Mouse (Mus musculus): ENCODE data around the gene Sertad3. TPM values are rescaled to one million over a fixed set of nuclear protein-coding genes. Genes with fewer than 3 reads are reported as not detected.

Sertad3 gene
- total and polyA plus RNA-seq, 2 experiments from 2014 or later: 4.9 to 5.5 TPM

DNA sequence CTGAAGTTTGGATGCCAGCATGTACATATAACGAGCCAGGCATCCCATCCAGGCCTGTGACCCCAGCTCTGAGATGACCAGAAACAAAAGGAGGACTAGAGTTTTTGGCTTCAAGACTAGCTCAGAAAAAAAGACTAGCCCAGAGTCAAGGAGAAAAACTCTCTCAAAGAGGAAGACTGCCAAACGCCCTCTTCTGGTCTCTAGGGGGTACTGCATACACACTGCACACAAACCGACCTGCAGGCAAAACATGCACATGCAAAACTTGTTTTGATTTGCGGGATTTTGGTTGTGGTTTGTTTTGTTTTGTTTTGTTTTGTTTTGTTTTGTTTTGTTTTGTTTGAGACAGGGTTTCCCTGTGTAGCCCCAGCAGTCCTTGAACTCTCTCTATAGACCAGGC, 33.6 kb upstream of the Sertad3 start:
- H3K36me3 ChIP-seq (ENCODE audit: insufficient read depth): peaks cover 12% of the 10 kb centered on the region
- ATAC-seq (no peak), DNase-seq (no peak)
- H3K4me3 ChIP-seq (ENCODE audit: low read depth, low read length): no peak overlapping the region
- H3K27me3 ChIP-seq (ENCODE audit: insufficient read depth, low read length): no peaks in the 10 kb centered on the region
- H3K9me3 ChIP-seq (ENCODE audit: low read length): no peaks in the 10 kb centered on the region
- 80% methylated on average over 4 of the region's 4 CpGs for WGBS
- H3K4me2 ChIP-seq (ENCODE audit: low read depth): no peak overlapping the region
- no peak overlapping the region for H3K27ac ChIP-seq (ENCODE audit: low read depth, low read length)
- no peaks in the 10 kb centered on the region for H3K4me1 ChIP-seq (ENCODE audit: insufficient read depth)
- TF ChIP-seq CTCF (IDR thresholded peaks at IDR 0.05; ENCODE audit: low read depth): peak; percentile 48
- no peak overlapping the region for H3K9ac ChIP-seq

DNA sequence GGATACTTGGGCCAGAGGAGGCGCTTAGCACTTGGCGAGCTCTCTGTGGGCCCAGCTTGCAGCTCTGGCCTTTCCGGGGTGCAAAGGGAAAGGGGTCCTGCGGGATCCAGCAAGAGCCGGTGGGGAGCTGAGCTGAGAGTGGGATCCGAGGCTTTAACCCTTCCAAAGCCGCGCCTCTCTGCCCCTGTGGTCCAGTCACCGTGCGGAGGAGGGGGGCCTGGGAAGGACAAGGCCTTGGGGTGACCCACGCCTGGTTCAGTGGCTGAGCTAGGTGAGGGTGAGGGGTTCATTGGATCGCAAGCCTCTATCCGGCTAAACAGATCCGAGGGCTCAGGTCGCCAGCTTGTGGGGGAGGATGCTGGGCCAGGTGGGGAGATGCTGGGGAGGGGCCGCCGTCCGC, 27.5 kb upstream of the Sertad3 start:
- H3K9me3 ChIP-seq (ENCODE audit: low read length): no peaks in the 10 kb centered on the region
- ATAC-seq (no peak), DNase-seq (no peak)
- no peaks in the 10 kb centered on the region for H3K4me1 ChIP-seq (ENCODE audit: insufficient read depth)
- H3K27ac ChIP-seq (ENCODE audit: low read depth, low read length): peak overlapping the region; percentile 75
- no peaks in the 10 kb centered on the region for H3K27me3 ChIP-seq (ENCODE audit: insufficient read depth, low read length)
- WGBS: 2% methylated on average over 17 of the region's 18 CpGs
- H3K36me3 ChIP-seq (ENCODE audit: insufficient read depth): peaks cover 4% of the 10 kb centered on the region
- H3K4me3 ChIP-seq (ENCODE audit: low read depth, low read length): peak overlapping the region; percentile 63
- peak overlapping the region; percentile 83 for H3K4me2 ChIP-seq (ENCODE audit: low read depth)
- no peak for TF ChIP-seq CTCF (IDR thresholded peaks at IDR 0.05; ENCODE audit: low read depth)
- H3K9ac ChIP-seq: peak overlapping the region; percentile 76

DNA sequence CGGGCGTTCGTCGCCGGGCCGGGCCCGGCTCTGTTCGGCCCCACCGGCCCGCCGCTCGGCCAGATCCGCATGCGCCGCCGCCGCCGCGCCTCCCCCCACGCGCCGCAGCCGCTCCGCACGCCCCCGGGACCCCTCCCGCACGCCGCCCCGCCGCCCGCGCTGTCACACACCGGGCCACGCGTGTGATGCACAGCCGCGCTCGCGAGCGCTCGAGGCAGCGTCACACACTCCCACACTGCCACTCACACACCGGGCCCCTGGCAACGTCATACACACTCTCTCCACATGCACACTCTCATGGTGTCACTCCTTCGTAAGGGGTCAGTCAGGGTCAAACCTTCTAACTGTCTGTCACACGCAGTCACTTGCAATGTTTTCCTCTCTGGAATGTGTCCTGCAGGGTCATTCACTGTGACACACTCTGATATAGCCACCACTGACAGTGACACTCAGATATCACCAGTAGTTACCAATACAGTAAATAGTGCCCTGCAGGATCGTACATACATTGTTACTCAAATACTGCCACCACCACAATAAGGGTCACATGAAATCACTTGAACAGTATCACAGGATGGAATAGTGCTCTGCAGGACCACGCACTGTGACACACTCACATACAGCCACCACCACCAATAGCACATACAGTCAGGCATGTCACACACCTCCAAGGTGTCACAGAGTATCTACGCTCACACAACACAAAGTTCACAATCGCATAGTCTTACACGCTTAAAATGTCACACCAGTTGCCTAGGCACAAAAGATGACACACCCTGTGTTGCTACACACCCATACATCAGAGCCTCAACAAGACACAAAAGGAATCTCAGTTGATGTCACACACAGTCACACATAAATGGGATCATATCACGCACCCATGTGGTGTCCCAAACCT, 26.8 kb upstream of the Sertad3 start:
- 0 out of 2 replicates have a peak, but pooled peaks cover 3% of the 10 kb centered on the region for H3K36me3 ChIP-seq (ENCODE audit: insufficient read depth)
- no peaks in the 10 kb centered on the region for H3K27me3 ChIP-seq (ENCODE audit: insufficient read depth, low read length)
- DNase-seq: peak; percentile 85
- no peak for TF ChIP-seq CTCF (IDR thresholded peaks at IDR 0.05; ENCODE audit: low read depth)
- peak overlapping the region; percentile 63 for H3K4me3 ChIP-seq (ENCODE audit: low read depth, low read length)
- peak; percentile 83 for ATAC-seq
- H3K4me2 ChIP-seq (ENCODE audit: low read depth): peak overlapping the region; percentile 83
- peak overlapping the region; percentile 75 for H3K27ac ChIP-seq (ENCODE audit: low read depth, low read length)
- H3K9ac ChIP-seq: peak overlapping the region; percentile 76
- 9% methylated on average over 36 of the region's 53 CpGs for WGBS
- H3K4me1 ChIP-seq (ENCODE audit: insufficient read depth): no peaks in the 10 kb centered on the region
- H3K9me3 ChIP-seq (ENCODE audit: low read length): no peaks in the 10 kb centered on the region

DNA sequence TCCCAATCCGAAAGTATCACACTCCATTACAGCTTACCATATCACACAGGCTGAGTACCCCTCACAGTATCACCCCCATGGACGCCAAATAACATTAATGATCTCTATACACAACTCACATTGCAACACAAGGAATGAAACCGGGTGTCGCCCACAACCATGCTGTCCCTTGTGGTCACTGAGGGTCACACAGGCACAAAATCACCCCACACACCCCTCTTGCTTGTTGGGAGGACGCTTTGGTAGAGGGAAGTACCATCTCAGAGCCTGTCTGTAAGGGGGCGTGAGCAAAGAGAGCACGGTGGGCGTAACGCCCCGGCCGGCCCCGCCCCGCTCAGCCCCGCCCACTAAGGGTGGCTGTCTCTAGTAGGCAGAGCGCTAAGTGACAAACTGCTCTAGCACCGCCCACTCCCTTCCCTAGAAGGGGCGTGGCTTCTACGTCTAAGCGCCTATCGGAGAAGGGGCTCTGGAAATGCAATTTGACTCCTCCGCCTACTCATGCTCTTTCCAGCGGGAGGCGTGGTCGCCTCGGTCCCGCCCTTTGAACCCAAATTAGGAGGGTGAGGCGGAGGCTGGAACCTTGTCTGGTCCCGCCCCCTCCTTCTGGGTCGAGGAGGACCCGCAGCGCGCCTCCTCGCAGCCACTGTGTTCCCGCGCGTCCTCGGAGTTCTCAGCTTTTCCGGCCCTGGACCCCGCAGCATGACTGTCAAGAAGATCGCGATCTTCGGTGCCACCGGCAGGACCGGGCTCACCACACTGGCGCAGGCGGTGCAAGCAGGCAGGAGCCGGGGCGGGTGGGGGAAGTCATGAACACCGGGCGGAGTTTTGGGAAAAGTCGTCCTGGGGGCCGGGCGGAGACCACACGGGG, 25.9 kb upstream of the Sertad3 start, which contains the start of the genes Sptbn4 and Blvrb:
Sptbn4 (minus strand) TSS at position 268 of the 868 bp plus-strand sequence.
Blvrb (plus strand) TSS at position 560 of the 868 bp plus-strand sequence.
- Histone ChIP-seq H3K9me3 (ENCODE audit: low read length) (no peaks in the 10 kb centered on the region), H3K27me3 (ENCODE audit: insufficient read depth, low read length) (no peaks in the 10 kb centered on the region), H3K4me1 (ENCODE audit: insufficient read depth) (no peaks in the 10 kb centered on the region), H3K27ac (ENCODE audit: low read depth, low read length) (peak within 1 kb of the TSS; percentile 75), H3K4me3 (ENCODE audit: low read depth, low read length) (peak within 1 kb of the TSS; percentile 63), H3K4me2 (ENCODE audit: low read depth) (peak within 1 kb of the TSS; percentile 83), H3K9ac (peak within 1 kb of the TSS; percentile 76), H3K36me3 (ENCODE audit: insufficient read depth) (no peaks in the 10 kb centered on the region)
- 2% methylated on average over 54 of the region's 54 CpGs for WGBS
- DNase-seq: peak; percentile 97
- peak; percentile 92 for ATAC-seq
- TF ChIP-seq CTCF (IDR thresholded peaks at IDR 0.05; ENCODE audit: low read depth): peak; percentile 57

DNA sequence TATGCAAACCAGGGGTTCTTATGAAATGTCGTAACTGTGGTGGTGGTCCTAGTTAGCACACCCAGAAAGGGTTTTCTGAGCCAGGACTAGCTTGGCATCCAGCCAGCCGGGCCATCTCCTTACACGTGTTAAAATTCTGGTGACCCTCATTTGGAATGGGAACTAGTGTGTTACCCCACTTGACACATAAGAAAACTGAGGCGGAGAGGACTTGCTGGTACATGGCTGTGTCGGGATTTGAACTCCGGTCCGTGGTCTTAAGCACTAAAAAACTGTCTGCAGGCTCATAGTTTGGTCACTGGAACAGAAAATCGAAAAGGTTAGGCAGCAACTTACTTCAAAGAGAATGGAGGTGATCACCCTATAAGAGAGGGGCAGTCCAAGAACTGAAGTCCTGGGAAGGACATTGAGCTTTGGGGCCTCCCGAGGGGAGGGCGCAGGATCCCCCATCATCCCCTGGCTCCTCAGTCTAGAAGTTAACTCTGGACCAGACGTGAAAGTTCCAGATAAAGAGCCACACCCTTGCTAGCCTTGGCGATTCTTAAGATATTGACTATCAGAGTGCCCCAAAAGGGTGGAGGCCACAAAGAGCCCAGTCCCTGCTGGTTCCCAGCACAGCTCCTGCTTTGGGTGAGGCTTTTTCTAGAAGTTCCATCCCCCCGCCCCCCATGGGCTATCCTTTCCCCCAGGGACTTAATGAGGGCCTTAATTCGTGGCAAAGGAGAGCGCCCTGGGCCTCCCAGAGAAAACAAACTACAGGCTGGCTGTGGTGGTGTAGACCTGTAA, 25.0 kb upstream of the Sertad3 start:
- no peak for TF ChIP-seq CTCF (IDR thresholded peaks at IDR 0.05; ENCODE audit: low read depth)
- H3K27ac ChIP-seq (ENCODE audit: low read depth, low read length): no peak overlapping the region
- H3K27me3 ChIP-seq (ENCODE audit: insufficient read depth, low read length): no peaks in the 10 kb centered on the region
- H3K4me3 ChIP-seq (ENCODE audit: low read depth, low read length): peak overlapping the region; percentile 63
- no peaks in the 10 kb centered on the region for H3K9me3 ChIP-seq (ENCODE audit: low read length)
- no peaks in the 10 kb centered on the region for H3K4me1 ChIP-seq (ENCODE audit: insufficient read depth)
- no peaks in the 10 kb centered on the region for H3K36me3 ChIP-seq (ENCODE audit: insufficient read depth)
- H3K9ac ChIP-seq: no peak overlapping the region
- 56% methylated on average over 15 of the region's 15 CpGs for WGBS
- ATAC-seq: no peak
- H3K4me2 ChIP-seq (ENCODE audit: low read depth): peak overlapping the region; percentile 83
- peak; percentile 9 for DNase-seq

DNA sequence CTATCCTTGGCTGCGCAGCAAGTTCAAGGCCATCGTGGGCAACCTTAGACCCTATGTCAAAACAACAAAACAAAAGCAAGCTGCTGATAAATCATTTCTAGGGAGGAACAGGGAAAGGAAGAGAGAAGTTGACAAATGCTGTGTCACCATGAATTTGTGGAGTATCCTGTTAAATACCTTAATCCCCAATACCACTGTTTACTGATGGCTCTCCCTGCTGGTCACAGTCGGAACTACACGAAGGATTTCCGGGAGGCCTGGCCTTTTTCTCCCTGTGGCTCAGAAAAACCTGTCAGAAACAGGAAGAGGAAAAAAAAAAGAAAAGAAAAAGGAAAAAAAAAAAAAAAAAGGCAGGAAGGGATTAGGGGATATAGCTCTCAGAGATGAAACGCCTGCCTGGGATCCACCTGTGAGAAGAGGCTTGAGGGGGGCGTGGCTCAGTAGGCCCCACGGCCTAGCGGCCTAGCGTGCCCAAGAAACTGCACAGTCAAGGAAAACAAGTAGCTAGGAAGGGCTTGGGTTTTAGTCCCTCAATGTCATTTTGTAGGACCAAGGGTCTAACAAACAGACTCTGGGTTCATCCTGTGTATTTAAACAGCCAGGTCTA, 24.2 kb upstream of the Sertad3 start:
- no peaks in the 10 kb centered on the region for H3K27me3 ChIP-seq (ENCODE audit: insufficient read depth, low read length)
- ATAC-seq: no peak
- peak; percentile 66 for TF ChIP-seq CTCF (IDR thresholded peaks at IDR 0.05; ENCODE audit: low read depth)
- no peaks in the 10 kb centered on the region for H3K4me1 ChIP-seq (ENCODE audit: insufficient read depth)
- H3K36me3 ChIP-seq (ENCODE audit: insufficient read depth): no peaks in the 10 kb centered on the region
- H3K4me2 ChIP-seq (ENCODE audit: low read depth): no peak overlapping the region
- DNase-seq: peak; percentile 63
- WGBS: 63% methylated on average over 10 of the region's 10 CpGs
- no peak overlapping the region for H3K4me3 ChIP-seq (ENCODE audit: low read depth, low read length)
- H3K27ac ChIP-seq (ENCODE audit: low read depth, low read length): no peak overlapping the region
- no peaks in the 10 kb centered on the region for H3K9me3 ChIP-seq (ENCODE audit: low read length)
- no peak overlapping the region for H3K9ac ChIP-seq

All from forebrain, postnatal 0 days (tissue).